Mouse (Mus musculus) lung, embryonic 16.5 days (tissue): ENCODE measurements around the gene Lmbr1l. TPM values are rescaled to one million over a fixed set of nuclear protein-coding genes. Genes with fewer than 3 reads are reported as not detected.
A peak's percentile ranks its signal among the peaks of the same experiment; 100 is the strongest.

ENCODE experiments used
- ATAC-seq: fragments of 200-750 bp; cut with Nextera tagmentation; 2 replicates; pipeline ENCODE4 v1.8.0; 2017; ENCODE audit warnings: low read depth, mild to moderate bottlenecking, moderate library complexity
- H3K27ac ChIP-seq: fragments of 300-500 bp; sonication (generic); 2 replicates; pipeline ENCODE4 v1.5.1; 2014; ENCODE audit warnings: mild to moderate bottlenecking, control low read depth, low read length
- H3K27me3 ChIP-seq: fragments of 300-500 bp; sonication (generic); 2 replicates; pipeline ENCODE4 v1.6.1; 2014; ENCODE audit warnings: low read depth, low read length, mixed read lengths; ENCODE audit not compliant: control insufficient read depth, insufficient read depth
- H3K36me3 ChIP-seq: fragments of 300-500 bp; sonication (generic); 2 replicates; pipeline ENCODE4 v1.6.1; 2014; ENCODE audit warnings: low read length; ENCODE audit not compliant: control insufficient read depth, insufficient read depth
- H3K4me1 ChIP-seq: fragments of 300-500 bp; sonication (generic); replicated peaks from 2 replicates; pipeline ENCODE4 v1.6.1; 2014; ENCODE audit warnings: low read length, mixed read lengths; ENCODE audit not compliant: control insufficient read depth, insufficient read depth
- H3K4me2 ChIP-seq: fragments of 300-500 bp; sonication (generic); 2 replicates; pipeline ENCODE4 v1.6.1; 2014; ENCODE audit warnings: low read depth, low read length, control low read depth
- H3K4me3 ChIP-seq: fragments of 300-500 bp; sonication (generic); 2 replicates; pipeline ENCODE4 v1.5.1; 2014; ENCODE audit warnings: mild to moderate bottlenecking, low read length, control low read depth
- H3K9ac ChIP-seq: fragments of 300-500 bp; sonication (generic); 2 replicates; pipeline ENCODE4 v1.6.1; 2014; ENCODE audit warnings: low read length, control low read depth
- H3K9me3 ChIP-seq: fragments of 300-500 bp; sonication (generic); 2 replicates; pipeline ENCODE4 v1.6.1; 2016; ENCODE audit warnings: low read length; ENCODE audit not compliant: control insufficient read depth
- WGBS: fragments of 180-500 bp; shearing (Covaris S2); extraction: QIAGEN DNeasy Blood & Tissue Kit; methylation state at CpG from one replicate; pipeline ENCODE4 v1.1.7; 2014; 5-methylcytosine and 5-hydroxymethylcytosine counted together
- polyA plus RNA-seq: library from polyadenylated mRNA; unstranded; fragments of >200 nt; fragmentation: Nextera tagmentation; extraction: Ambion mirVana; gene quantifications from 2 replicates; pipeline ENCODE4 v1.2.1, GENCODE M21; 2015

Lmbr1l gene
- polyA plus RNA-seq, 1 experiment from 2014 or later = 15.7 TPM

- peaks cover 61% of the 10 kb centered on the region for H3K27me3 ChIP-seq
- no peak within 1 kb of the TSS; the same call in 1 of the 2 replicates for H3K27ac ChIP-seq
- peaks cover 36% of the 10 kb centered on the region for H3K4me1 ChIP-seq
Measured at GRCm38 (mm10) chr15:98893940-98894745, 23.9 kb downstream of the Lmbr1l start, which contains the start of gene Rhebl1. Rhebl1 (minus strand) TSS chr15:98894540.

DNA sequence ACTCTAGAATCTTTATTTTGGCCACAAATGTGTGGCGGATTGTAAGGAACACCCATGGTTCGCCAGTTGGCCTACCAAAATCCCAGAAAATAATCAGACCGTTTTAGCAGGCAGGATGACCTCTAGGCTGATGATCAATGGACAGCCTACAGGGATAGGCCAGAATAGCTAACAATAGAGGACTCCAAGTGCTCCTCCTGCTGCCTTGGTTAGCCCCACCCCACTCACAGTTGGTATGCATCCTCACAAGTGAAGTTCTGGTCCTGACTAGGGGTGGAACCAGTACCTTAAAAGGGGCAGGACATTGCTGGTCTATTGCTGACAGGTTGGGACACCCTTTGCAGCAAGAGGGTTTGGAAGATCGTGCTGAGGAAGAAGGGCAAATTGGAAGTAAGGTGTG, 25.0 kb downstream of the Lmbr1l start:
- no peak overlapping the region for H3K4me3 ChIP-seq
- ATAC-seq = no peak
- no peaks in the 10 kb centered on the region for H3K36me3 ChIP-seq
- no peak overlapping the region for H3K4me2 ChIP-seq
- H3K4me1 ChIP-seq = peaks cover 33% of the 10 kb centered on the region
- no peak overlapping the region for H3K9ac ChIP-seq
- no peaks in the 10 kb centered on the region for H3K9me3 ChIP-seq
- H3K27me3 ChIP-seq = peaks cover 50% of the 10 kb centered on the region
- no peak overlapping the region for H3K27ac ChIP-seq
- 71% methylated on average over 4 of the region's 4 CpGs for WGBS

More at GRCm38 (mm10) chr15:98893940-98894745, 23.9 kb downstream of the Lmbr1l start, which contains the start of gene Rhebl1:
- peak within 1 kb of the TSS; percentile 58 for H3K9ac ChIP-seq
- H3K4me2 ChIP-seq = peak within 1 kb of the TSS; percentile 97
- H3K36me3 ChIP-seq = no peaks in the 10 kb centered on the region
- WGBS = under 1% methylated on average over 77 of the region's 77 CpGs
- peak; percentile 24 for ATAC-seq
- peak within 1 kb of the TSS; percentile 58 for H3K4me3 ChIP-seq
- H3K9me3 ChIP-seq = no peaks in the 10 kb centered on the region

DNA sequence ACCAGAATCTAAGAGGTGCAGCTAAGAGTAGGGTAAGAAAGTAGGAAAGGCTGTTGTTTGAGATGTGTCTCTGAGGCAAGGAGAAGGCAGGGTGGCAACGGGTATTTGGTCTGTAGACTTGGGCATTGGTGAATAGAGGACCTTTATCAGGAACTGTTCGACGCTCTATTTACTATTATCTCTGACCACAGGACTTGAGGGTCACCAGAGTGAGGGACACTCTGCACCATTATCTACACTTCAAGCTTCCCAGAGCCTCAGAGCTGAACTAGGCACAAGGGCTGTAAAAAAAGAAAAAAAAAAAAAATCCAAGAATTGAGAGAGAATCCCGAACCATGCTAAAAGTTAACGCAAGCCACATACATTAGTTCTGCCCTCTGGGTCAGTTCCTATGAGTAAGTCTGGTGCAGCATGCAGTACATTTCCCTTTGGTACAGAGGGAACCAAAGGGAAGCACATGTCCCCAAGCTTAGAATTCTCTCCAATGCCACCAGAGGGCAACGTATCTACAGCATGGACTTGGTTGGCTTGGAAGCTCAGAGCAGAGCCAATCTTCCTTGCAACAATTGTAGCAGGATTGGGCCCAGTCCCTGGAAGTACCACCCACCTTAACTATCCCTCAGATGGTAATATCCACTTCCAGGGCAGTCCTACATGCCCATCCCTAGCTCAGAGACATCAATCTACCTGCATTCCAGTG, 26.0 kb downstream of the Lmbr1l start:
- ATAC-seq = peak; percentile 71
- Histone ChIP-seq H3K9me3 (no peaks in the 10 kb centered on the region), H3K4me2 (no peak overlapping the region), H3K27me3 (peaks cover 40% of the 10 kb centered on the region), H3K4me3 (no peak overlapping the region), H3K4me1 (peaks cover 28% of the 10 kb centered on the region), H3K9ac (no peak overlapping the region), H3K27ac (no peak overlapping the region), H3K36me3 (no peaks in the 10 kb centered on the region)
- 31% methylated on average over 6 of the region's 6 CpGs for WGBS

GRCm38 (mm10) chr15:98891198-98891742, 26.8 kb downstream of the Lmbr1l start:
- no peak for ATAC-seq
- Histone ChIP-seq H3K9me3 (no peaks in the 10 kb centered on the region), H3K27me3 (peaks cover 33% of the 10 kb centered on the region), H3K27ac (no peak overlapping the region), H3K4me2 (peak overlapping the region; percentile 51), H3K4me3 (peak overlapping the region; percentile 24), H3K4me1 (peaks cover 26% of the 10 kb centered on the region), H3K36me3 (no peaks in the 10 kb centered on the region), H3K9ac (no peak overlapping the region)
- WGBS = 11% methylated on average over 19 of the region's 19 CpGs

- H3K9ac ChIP-seq = no peak overlapping the region
- ATAC-seq = no peak
- no peaks in the 10 kb centered on the region for H3K36me3 ChIP-seq
- no peaks in the 10 kb centered on the region for H3K9me3 ChIP-seq
- no peak overlapping the region for H3K4me3 ChIP-seq
- H3K27me3 ChIP-seq = no peaks in the 10 kb centered on the region
- no peak overlapping the region for H3K27ac ChIP-seq
- no peak overlapping the region for H3K4me2 ChIP-seq
- WGBS = 78% methylated on average over 7 of the region's 7 CpGs
- no peaks in the 10 kb centered on the region for H3K4me1 ChIP-seq
Measured at GRCm38 (mm10) chr15:98887526-98887925, 30.5 kb downstream of the Lmbr1l start.

- H3K36me3 ChIP-seq = no peaks in the 10 kb centered on the region
- H3K27ac ChIP-seq = no peak overlapping the region
- no peaks in the 10 kb centered on the region for H3K27me3 ChIP-seq
- H3K4me2 ChIP-seq = no peak overlapping the region
- no peaks in the 10 kb centered on the region for H3K9me3 ChIP-seq
- H3K4me1 ChIP-seq = no peaks in the 10 kb centered on the region
- 42% methylated on average over 8 of the region's 8 CpGs for WGBS
- no peak overlapping the region for H3K9ac ChIP-seq
- H3K4me3 ChIP-seq = no peak overlapping the region
- ATAC-seq = no peak
Measured at GRCm38 (mm10) chr15:98886667-98887387, 31.2 kb downstream of the Lmbr1l start.

DNA sequence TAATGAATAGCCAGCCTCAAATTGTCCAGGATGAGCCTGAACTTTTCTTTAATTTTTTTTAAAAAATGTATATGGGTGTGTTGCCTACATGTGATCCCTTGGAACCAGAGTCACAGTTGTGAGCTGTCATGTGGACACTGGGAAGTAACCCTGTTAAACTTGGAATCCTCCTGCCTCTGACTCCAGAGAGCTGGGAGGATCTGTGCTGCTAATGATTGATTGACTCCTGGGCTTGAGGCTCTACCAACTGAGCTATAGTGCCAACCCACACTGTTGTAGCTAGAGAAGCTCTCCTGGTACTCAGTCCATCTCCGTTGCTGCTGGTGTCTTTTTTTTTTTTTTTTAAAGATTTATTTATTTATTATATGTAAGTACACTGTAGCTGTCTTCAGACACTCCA, 33.9 kb downstream of the Lmbr1l start:
- Histone ChIP-seq H3K4me1 (peaks cover 6% of the 10 kb centered on the region), H3K9ac (no peak overlapping the region), H3K27me3 (no peaks in the 10 kb centered on the region), H3K9me3 (no peaks in the 10 kb centered on the region), H3K27ac (no peak overlapping the region), H3K36me3 (no peaks in the 10 kb centered on the region), H3K4me3 (no peak overlapping the region), H3K4me2 (no peak overlapping the region)
- no peak for ATAC-seq
- 61% methylated on average over 1 of the region's 1 CpGs for WGBS

DNA sequence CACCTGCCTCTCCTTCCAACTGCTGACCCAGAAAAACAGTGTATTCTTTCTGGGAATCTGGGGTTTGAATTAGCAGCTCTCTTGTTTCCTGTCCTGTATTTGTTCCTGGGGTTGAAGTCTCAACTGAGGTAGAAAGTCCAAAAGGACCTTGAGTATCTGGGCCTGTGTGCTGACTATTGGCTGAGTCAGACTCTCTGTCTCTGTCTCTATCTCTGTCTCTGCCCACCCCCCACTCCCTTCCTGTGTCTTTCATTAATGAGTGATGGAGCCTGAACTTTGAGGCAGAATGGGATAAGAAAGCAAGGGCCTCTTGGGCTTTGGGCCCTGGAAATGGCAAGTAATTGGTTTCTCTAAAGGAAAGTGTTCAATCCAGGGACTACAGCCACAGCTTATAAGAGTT, 34.4 kb downstream of the Lmbr1l start:
- Histone ChIP-seq H3K4me2 (no peak overlapping the region), H3K36me3 (no peaks in the 10 kb centered on the region), H3K4me3 (no peak overlapping the region), H3K27ac (no peak overlapping the region), H3K9me3 (no peaks in the 10 kb centered on the region), H3K9ac (no peak overlapping the region), H3K4me1 (peaks cover 6% of the 10 kb centered on the region), H3K27me3 (no peaks in the 10 kb centered on the region)
- no peak for ATAC-seq

- H3K4me3 ChIP-seq = peak overlapping the region; percentile 85
- H3K27ac ChIP-seq = no peak overlapping the region; the same call in 1 of the 2 replicates
- H3K27me3 ChIP-seq = no peaks in the 10 kb centered on the region
- 0 out of 2 replicates have a peak overlapping the region, but pooled peaks have one; percentile 5 for H3K9ac ChIP-seq
- no peaks in the 10 kb centered on the region for H3K36me3 ChIP-seq
- no peaks in the 10 kb centered on the region for H3K9me3 ChIP-seq
- peak overlapping the region; percentile 94 for H3K4me2 ChIP-seq
- 11% methylated on average over 5 of the region's 5 CpGs for WGBS
- 0 out of 2 replicates have a peak, but pooled peaks have one; percentile 6 for ATAC-seq
- H3K4me1 ChIP-seq = peaks cover 6% of the 10 kb centered on the region
Measured at GRCm38 (mm10) chr15:98881656-98882008, 36.4 kb downstream of the Lmbr1l start.
